Comparison of ENCODE assay signal across 36 mouse cellular contexts in genomic region chr15:102449366-102449765, GRCm38 (mm10). TPM values are rescaled to one million over a fixed set of nuclear protein-coding genes. Genes with fewer than 3 reads are reported as not detected.
"Had no signal": no experiment of that assay in that cellular context is flagged by ENCODE, and none has a peak within 500 bp of the region (broad histone marks: within the 10 kb centered on the region; RNA-seq: fewer than 3 reads in every experiment).

No protein-coding gene starts in this region.

- ATAC-seq: hindbrain, postnatal 0 days; intestine, embryonic 16.5 days had no signal

- H3K36me3 ChIP-seq: heart, embryonic 13.5 days; heart, embryonic 15.5 days; hindbrain, embryonic 13.5 days; hindbrain, embryonic 15.5 days; kidney, embryonic 15.5 days; limb, embryonic 10.5 days; limb, embryonic 12.5 days; liver, embryonic 13.5 days had no signal

- H3K27me3 ChIP-seq: heart, embryonic 13.5 days; heart, embryonic 15.5 days; hindbrain, embryonic 13.5 days; hindbrain, embryonic 15.5 days; kidney, embryonic 15.5 days; limb, embryonic 12.5 days; liver, embryonic 13.5 days had no signal

- H3K4me3 ChIP-seq: heart, embryonic 13.5 days; heart, embryonic 15.5 days; hindbrain, embryonic 13.5 days; hindbrain, embryonic 15.5 days; kidney, embryonic 15.5 days; layer of hippocampus, adult 2 months; left cerebral cortex, adult 2 months; limb, embryonic 10.5 days; limb, embryonic 12.5 days; liver, embryonic 13.5 days had no signal

- H3K4me1 ChIP-seq: hindbrain, embryonic 13.5 days; hindbrain, embryonic 15.5 days; limb, embryonic 12.5 days had no signal

- DNase-seq: gastrocnemius, postnatal 14 days; gastrocnemius, postnatal 36 days; heart, adult 18-20 months; heart, postnatal 14 days; heart, postnatal 36 days; kidney, adult 11 months; kidney, adult 2 months; kidney, adult 9 months; kidney, postnatal 25 days; kidney, postnatal 4 days; liver; liver, embryonic 13.5 days had no signal

- H3K27ac ChIP-seq: heart, embryonic 13.5 days; heart, embryonic 15.5 days; hindbrain, embryonic 13.5 days; hindbrain, embryonic 15.5 days; hindbrain, postnatal 0 days; kidney, embryonic 15.5 days; kidney, postnatal 0 days; layer of hippocampus, adult 2 months; left cerebral cortex, adult 2 months; limb, embryonic 10.5 days; limb, embryonic 12.5 days; liver, embryonic 13.5 days had no signal

RNA-seq across cellular contexts. Expression of gene Amhr2, which starts 4.2 kb away (rescaled TPM):
- total RNA-seq: hematopoietic stem cell, adult 5-6 weeks had no signal
- polyA plus RNA-seq: limb, embryonic 10.5 days had no signal

RNA-seq across cellular contexts. Expression of gene Gm10337, which starts 54.2 kb away (rescaled TPM):
- total RNA-seq: gastrocnemius, adult 18-20 months; gastrocnemius, adult 8-10 months; gastrocnemius, postnatal 14 days; gastrocnemius, postnatal 36 days; heart, adult 18-20 months; heart, adult 8-10 months; heart, postnatal 14 days; heart, postnatal 36 days; hematopoietic stem cell, adult 5-6 weeks; hindbrain, postnatal 0 days; layer of hippocampus, adult 2 months; layer of hippocampus, postnatal 10 days; layer of hippocampus, postnatal 25 days; left cerebral cortex, adult 2 months; left cerebral cortex, postnatal 14 days; left cerebral cortex, postnatal 36 days had no signal
- polyA plus RNA-seq: gonadal fat pad, adult 2 months; heart, postnatal 0 days; kidney, adult 2 months; limb, embryonic 12.5 days; limb, embryonic 14.5 days; liver, embryonic 11.5 days; liver, embryonic 13.5 days had no signal
